Mouse (Mus musculus): Measurements from ENCODE around the gene Psmg3.
A peak's percentile ranks its signal among the peaks of the same experiment; 100 is the strongest.

Gene Psmg3

GRCm38 (mm10) chr5:139826357-139827055, at the start of gene Psmg3, which contains the start of gene Gm26938:
Gene Psmg3 (minus strand): TSS chr5:139826885.
Gene Gm26938 (minus strand): TSS chr5:139826407.
- peak; percentile 98 for DNase-seq (ENCODE audit: extremely low spot score, low spot score)

DNA sequence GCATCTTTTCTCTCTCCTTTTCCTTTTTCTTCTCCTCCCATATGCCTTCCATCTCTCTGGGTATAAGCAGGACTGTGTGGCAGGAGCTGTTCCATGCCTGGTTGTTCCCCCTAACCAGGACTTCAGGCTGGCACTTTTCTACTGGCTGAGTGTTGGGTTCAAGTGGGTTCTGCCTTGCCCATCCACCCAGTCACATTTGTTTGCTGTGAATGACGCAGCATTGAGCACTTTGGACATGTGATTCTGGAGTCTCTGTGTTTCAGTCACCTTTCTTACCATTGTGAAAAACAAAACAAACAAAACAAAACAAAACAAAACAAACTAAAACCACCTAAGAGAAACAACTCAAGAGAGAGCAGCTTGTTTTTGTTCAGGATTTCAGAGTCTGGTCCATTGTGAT, 44.8 kb upstream of the Psmg3 start:
- DNase-seq (ENCODE audit: extremely low spot score, low spot score): no peak

GRCm38 (mm10) chr5:139870886-139871285, 44.2 kb upstream of the Psmg3 start:
- DNase-seq (ENCODE audit: extremely low spot score, low spot score): no peak

DNA sequence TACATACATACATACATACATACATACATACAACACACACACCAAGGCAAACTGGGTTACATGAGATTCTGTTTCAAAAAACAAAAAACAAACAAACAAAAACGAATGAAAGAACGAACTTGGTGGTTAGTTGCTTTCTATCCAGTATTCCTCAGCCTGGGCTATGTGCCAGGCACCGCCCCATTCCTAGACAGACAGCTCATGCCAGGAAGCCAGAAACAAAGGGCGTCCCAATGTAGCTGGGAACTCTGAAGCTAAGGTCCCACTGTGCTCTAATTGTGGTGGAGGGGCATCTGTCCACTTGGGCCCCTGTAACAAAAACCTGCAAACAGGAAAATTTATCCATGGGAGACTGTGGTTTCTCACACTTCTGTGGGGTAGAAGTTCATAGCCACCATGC, 36.1 kb upstream of the Psmg3 start:
- DNase-seq (ENCODE audit: extremely low spot score, low spot score): no peak

DNA sequence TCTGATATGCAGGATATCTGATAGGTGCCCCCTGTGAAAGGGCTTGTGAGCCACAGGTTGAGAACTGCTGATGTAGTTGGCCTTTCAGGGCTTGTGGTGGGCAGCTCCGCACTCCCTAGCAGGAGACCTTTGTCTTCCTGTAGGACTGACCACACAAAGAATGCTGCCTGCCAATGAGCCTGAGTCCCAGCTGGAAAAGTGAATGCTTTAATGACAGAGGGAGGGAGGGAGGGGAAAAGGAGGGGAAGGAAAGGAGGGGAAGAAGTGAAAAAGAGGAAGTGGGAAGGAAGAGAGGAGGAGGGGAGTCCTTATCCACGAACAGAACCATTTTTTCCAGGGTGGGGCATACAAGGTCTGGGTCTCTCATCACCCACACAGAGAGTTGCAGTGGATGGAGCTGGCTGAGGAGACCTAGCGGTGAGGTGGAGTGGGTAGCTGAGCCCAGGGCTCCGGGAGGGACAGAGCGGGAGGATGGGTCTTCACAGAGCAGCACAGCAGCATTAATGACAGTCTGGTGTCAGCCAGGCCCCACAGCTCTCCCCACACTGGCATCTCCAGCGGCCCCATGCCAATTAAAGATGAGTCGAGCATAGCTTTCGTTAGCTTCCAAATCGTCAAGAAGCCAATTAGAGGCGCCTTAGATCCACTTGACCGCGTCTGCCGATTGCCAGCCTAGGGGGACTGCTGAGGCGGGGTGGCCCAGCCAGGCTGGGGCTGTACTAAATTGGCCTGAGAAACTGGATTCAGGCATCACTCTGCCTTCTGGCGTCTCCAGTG, 33.8 kb upstream of the Psmg3 start:
- no peak for DNase-seq (ENCODE audit: extremely low spot score, low spot score)

DNA sequence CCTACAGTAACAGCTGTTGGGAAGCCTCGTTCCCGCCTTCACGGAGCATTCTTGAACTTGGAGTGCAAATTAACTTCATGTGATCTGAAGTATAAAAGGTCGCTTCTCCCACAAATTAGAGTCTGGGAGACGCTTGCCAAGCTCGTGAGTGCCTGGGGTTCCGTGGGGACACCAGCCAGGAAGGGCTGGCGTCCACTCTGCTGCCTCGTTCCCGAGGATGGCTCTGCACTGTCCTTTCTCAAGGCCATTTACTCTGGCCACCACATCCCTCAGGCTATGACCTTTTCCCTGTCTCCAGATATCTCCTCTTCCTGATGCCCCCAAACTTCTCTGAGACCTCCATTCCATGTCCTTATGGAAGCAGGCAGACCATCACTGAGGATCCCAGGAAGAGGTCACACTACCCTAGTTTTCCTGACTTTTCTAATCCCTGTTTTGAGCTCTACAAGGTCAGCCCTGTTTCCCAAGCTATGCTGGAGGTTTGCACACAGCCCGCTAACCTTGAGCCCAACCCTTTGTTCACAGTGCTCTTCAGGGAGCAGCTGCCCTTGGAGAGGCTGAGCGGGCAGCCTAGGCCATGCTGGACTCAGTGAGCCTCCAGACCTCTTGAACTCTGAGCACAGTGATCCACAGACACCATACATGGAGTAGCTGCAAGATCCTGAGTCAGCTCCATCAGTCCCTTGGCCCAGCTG, 23.1 kb upstream of the Psmg3 start:
- no peak for DNase-seq (ENCODE audit: extremely low spot score, low spot score)

DNA sequence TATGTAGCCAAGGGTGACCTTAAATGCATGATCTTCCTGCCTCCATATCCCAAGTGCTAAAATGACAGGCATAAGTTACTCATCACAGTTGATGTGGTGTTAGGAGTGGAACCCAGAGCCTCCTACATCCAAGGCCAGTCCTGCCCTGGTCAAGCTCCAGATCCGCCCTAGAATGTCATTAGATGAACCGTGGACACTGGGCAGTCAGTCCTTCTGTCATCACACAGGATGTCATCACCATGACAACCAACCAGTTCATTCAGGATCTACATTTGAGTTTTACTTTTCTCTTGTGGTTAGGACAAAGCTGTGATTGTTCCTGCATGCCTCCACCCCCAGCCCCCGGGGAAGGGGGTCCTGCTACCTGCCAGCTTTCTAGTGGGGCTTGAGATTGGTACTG, 12.5 kb upstream of the Psmg3 start:
- peak; percentile 19 for DNase-seq (ENCODE audit: extremely low spot score, low spot score)

GRCm38 (mm10) chr5:139838476-139838892, 11.8 kb upstream of the Psmg3 start:
- DNase-seq (ENCODE audit: extremely low spot score, low spot score): peak; percentile 79

- DNase-seq (ENCODE audit: extremely low spot score, low spot score): no peak
These were observed 9.0 kb upstream of the Psmg3 start for GRCm38 (mm10) chr5:139835706-139836105.

- no peak for DNase-seq (ENCODE audit: extremely low spot score, low spot score)
These were observed 5.4 kb upstream of the Psmg3 start for GRCm38 (mm10) chr5:139832125-139832524.

DNA sequence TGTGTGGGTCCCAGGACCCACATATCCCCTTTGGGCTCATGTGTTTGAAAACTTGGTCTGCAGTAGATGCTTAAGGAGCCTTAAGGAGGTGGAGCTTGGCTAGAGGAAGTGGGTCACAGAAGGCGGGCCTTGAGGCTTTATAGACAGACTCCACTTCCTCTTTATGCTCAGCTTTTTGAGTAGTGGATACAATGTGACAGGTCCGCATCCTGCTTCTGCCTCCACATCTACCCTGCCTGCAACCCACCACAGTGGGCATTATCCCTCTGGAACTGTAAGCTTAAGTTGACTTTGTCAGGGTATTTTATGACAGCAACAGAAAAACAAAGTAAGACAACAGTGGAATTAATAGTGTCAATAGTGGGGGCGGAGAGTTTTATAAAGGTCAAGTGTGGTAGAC, 4.0 kb upstream of the Psmg3 start:
- DNase-seq (ENCODE audit: extremely low spot score, low spot score): no peak

DNA sequence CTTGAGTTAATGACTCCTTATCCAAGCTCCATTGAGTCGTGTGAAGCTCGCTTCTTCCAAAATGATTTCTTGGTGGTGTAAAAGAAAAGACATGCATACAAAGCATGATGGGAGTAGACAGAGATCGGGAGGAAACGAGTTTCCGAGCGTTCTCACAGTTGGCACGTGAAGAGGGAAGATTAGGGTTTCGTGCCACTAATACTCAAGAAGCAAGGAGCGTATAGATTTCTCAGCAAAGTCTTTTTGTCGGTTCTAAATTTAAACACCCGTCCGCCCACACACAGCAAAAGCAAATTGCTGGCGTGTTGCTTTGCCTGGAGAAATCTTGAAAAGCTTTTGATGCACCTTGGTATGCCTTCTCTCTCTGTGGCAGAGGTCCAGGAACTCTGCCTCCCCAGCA, 2.7 kb upstream of the Psmg3 start:
- DNase-seq (ENCODE audit: extremely low spot score, low spot score): no peak

GRCm38 (mm10) chr5:139827593-139827992, 908 bp upstream of the Psmg3 start:
- no peak for DNase-seq (ENCODE audit: extremely low spot score, low spot score)

- DNase-seq (ENCODE audit: extremely low spot score, low spot score): no peak
These were observed 738 bp downstream of the Psmg3 start for GRCm38 (mm10) chr5:139825947-139826346.

GRCm38 (mm10) chr5:139824531-139824930, 2.2 kb downstream of the Psmg3 start:
- no peak for DNase-seq (ENCODE audit: extremely low spot score, low spot score)

- no peak for DNase-seq (ENCODE audit: extremely low spot score, low spot score)
These were observed 4.9 kb downstream of the Psmg3 start for GRCm38 (mm10) chr5:139821466-139822459.

DNA sequence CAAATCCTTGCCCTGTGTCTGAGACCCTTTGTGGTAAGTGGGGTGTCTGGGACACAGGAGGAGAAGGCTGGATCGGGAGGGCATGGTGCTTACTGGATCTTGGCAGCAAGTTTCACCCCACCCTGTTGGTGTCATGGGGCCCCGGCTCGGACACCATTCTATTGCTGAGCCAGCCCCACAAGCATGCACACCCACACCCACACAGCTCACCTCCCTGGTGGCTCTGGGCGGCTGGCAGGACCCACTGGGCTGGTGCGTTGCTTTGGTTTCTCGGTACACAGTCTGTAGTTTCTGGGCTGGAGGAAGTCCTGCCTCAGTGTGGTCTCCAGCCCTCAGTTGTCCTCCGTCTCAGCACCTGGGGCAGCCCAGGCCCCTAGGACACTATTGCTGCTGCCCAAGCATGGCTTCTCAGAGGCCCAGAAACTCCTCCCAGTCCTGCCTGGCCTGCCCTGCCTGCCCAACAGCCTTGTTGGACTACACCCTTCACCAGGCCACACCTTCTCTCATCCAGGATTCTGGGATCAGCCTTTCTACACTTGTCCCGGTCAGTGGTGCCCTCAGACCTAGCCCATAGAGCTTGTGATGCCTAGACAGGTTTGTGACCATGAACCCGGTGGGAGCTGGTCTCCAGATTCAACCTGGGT, 7.0 kb downstream of the Psmg3 start, which contains the start of gene Tmem184a:
Gene Tmem184a (minus strand): TSS at position 380 of the 644 bp plus-strand sequence.
- DNase-seq (ENCODE audit: extremely low spot score, low spot score): no peak

DNA sequence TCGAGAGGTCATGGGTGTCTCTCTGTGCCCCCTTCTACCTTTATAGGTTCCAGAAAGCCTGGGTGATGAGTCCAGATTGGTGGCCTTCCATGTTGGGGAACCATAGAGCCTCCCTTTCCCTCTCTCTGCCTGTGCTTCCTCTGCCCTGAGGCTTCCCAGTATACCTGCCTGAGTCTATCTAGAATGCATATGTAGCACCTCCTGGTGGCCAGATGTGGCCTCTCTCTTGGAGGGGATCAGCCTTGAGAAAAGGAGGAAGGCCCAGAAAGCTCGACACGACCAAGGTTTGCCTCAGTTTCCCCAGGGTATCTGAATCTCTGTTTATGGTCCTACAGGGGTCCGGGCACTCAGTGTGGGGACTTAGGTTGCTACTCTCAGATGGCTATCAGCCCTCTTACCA, 7.9 kb downstream of the Psmg3 start:
- DNase-seq (ENCODE audit: extremely low spot score, low spot score): no peak

- DNase-seq (ENCODE audit: extremely low spot score, low spot score): no peak
These were observed 8.6 kb downstream of the Psmg3 start for GRCm38 (mm10) chr5:139818056-139818455.

GRCm38 (mm10) chr5:139817292-139817691, 9.4 kb downstream of the Psmg3 start:
- DNase-seq (ENCODE audit: extremely low spot score, low spot score): no peak
